Mouse (Mus musculus) thymus, postnatal 0 days (tissue): ENCODE results near the gene Lypd6. TPM values are rescaled to one million over a fixed set of nuclear protein-coding genes. Genes with fewer than 3 reads are reported as not detected.

Source experiments
- DNase-seq: peaks from one replicate; pipeline ENCODE4 v3.0.0-alpha.2; 2015; ENCODE audit warnings: low spot score
- polyA plus RNA-seq: library from polyadenylated mRNA; unstranded; fragments of >200 nt; fragmentation: Nextera tagmentation; extraction: Ambion mirVana; gene quantifications from 2 replicates; pipeline ENCODE4 v1.2.1, GENCODE M21; 2015

The Lypd6 gene
- polyA plus RNA-seq, 1 experiment from 2014 or later = 0.61 TPM

GRCm38 (mm10) chr2:50106879-50107278 is 40.6 kb downstream of the Lypd6 start:
- DNase-seq = no peak

GRCm38 (mm10) chr2:50110167-50110566 is 43.9 kb downstream of the Lypd6 start:
- no peak for DNase-seq

GRCm38 (mm10) chr2:50111169-50111568 is 44.9 kb downstream of the Lypd6 start:
- DNase-seq = no peak

GRCm38 (mm10) chr2:50111609-50112008 is 45.4 kb downstream of the Lypd6 start:
- DNase-seq = no peak

- no peak for DNase-seq
These were observed 46.2 kb downstream of the Lypd6 start for GRCm38 (mm10) chr2:50112427-50112826.

GRCm38 (mm10) chr2:50119101-50119500 is 52.9 kb downstream of the Lypd6 start:
- no peak for DNase-seq

GRCm38 (mm10) chr2:50120839-50121238 is 54.6 kb downstream of the Lypd6 start:
- no peak for DNase-seq

GRCm38 (mm10) chr2:50123376-50123775 is 57.1 kb downstream of the Lypd6 start:
- DNase-seq = no peak

GRCm38 (mm10) chr2:50127513-50128175 is 61.4 kb downstream of the Lypd6 start:
- DNase-seq = no peak

GRCm38 (mm10) chr2:50128322-50129277 is 62.4 kb downstream of the Lypd6 start:
- DNase-seq = no peak

- DNase-seq = peak; percentile 5
These were observed 64.4 kb downstream of the Lypd6 start for GRCm38 (mm10) chr2:50130674-50131073.

GRCm38 (mm10) chr2:50143672-50144071 is 77.4 kb downstream of the Lypd6 start:
- DNase-seq = no peak

GRCm38 (mm10) chr2:50147308-50147707 is 81.1 kb downstream of the Lypd6 start:
- no peak for DNase-seq

GRCm38 (mm10) chr2:50149257-50150202 is 83.3 kb downstream of the Lypd6 start:
- DNase-seq = no peak

- DNase-seq = no peak
These were observed 84.0 kb downstream of the Lypd6 start for GRCm38 (mm10) chr2:50150203-50150590.

- DNase-seq = no peak
These were observed 84.6 kb downstream of the Lypd6 start for GRCm38 (mm10) chr2:50150816-50151215.

GRCm38 (mm10) chr2:50151401-50151800 is 85.2 kb downstream of the Lypd6 start:
- no peak for DNase-seq

- no peak for DNase-seq
These were observed 85.7 kb downstream of the Lypd6 start for GRCm38 (mm10) chr2:50151879-50152278.

- no peak for DNase-seq
These were observed 89.8 kb downstream of the Lypd6 start for GRCm38 (mm10) chr2:50156009-50156408.

GRCm38 (mm10) chr2:50160069-50160468 is 93.8 kb downstream of the Lypd6 start:
- no peak for DNase-seq

GRCm38 (mm10) chr2:50163608-50164007 is 97.4 kb downstream of the Lypd6 start:
- no peak for DNase-seq
